Mouse (Mus musculus) thymus, adult 2 months (tissue): ENCODE measurements around the gene Cacnb2. TPM values are rescaled to one million over a fixed set of nuclear protein-coding genes. Genes with fewer than 3 reads are reported as not detected.

ENCODE experiments used
- DNase-seq: peaks from one replicate; pipeline ENCODE4 v3.0.0; 2021
- H3K27ac ChIP-seq: fragments of 200-500 bp; 2 replicates; pipeline ENCODE4 v1.5.1; 2012; ENCODE audit warnings: low read length, control low read depth; ENCODE audit not compliant: control insufficient read depth, insufficient read depth
- H3K27me3 ChIP-seq: fragments of 200-500 bp; 2 replicates; pipeline ENCODE4 v1.6.1; 2012; ENCODE audit warnings: mild to moderate bottlenecking, low read length, moderate library complexity, mixed read lengths; ENCODE audit not compliant: control insufficient read depth, insufficient read depth
- H3K36me3 ChIP-seq: fragments of 200-500 bp; 2 replicates; pipeline ENCODE4 v1.6.1; 2012; ENCODE audit warnings: mild to moderate bottlenecking, low read length, moderate library complexity; ENCODE audit not compliant: control insufficient read depth, insufficient read depth
- H3K4me1 ChIP-seq: fragments of 200-500 bp; replicated peaks from 2 replicates; pipeline ENCODE4 v1.6.1; 2012; ENCODE audit warnings: low read length; ENCODE audit not compliant: control insufficient read depth, insufficient read depth
- H3K4me3 ChIP-seq: fragments of 200-500 bp; 2 replicates; pipeline ENCODE4 v1.5.1; 2012; ENCODE audit warnings: mild to moderate bottlenecking, low read length, control low read depth, moderate library complexity; ENCODE audit not compliant: control insufficient read depth, insufficient read depth
- CTCF ChIP-seq: fragments of 200-500 bp; IDR thresholded peaks from 2 replicates; pipeline ENCODE4 v1.5.1; 2012; ENCODE audit warnings: mild to moderate bottlenecking, control low read depth, low read length, moderate library complexity, borderline replicate concordance; ENCODE audit not compliant: control insufficient read depth, poor library complexity, insufficient read depth; ENCODE audit errors: extremely low read depth
- POLR2A ChIP-seq: fragments of 200-500 bp; IDR thresholded peaks from 2 replicates; pipeline ENCODE4 v1.6.1; 2012; ENCODE audit warnings: mild to moderate bottlenecking, low read length, control low read depth, moderate library complexity; ENCODE audit not compliant: control insufficient read depth, poor library complexity, insufficient read depth; ENCODE audit errors: extremely low read depth
- WGBS: fragments of 180-500 bp; shearing (Covaris S2); methylation state at CpG from one replicate; pipeline ENCODE4 v1.1.7; 2018; 5-methylcytosine and 5-hydroxymethylcytosine counted together
- polyA plus RNA-seq: library from polyadenylated mRNA; depleted of rRNA; stranded (reverse); fragments of >200 nt; gene quantifications from 2 replicates; pipeline ENCODE4 v1.2.3, GENCODE M21; 2012

Cacnb2 gene
- polyA plus RNA-seq, 1 experiment = 1.6 TPM

- WGBS = 92% methylated on average over 6 of the region's 6 CpGs
- H3K4me1 ChIP-seq = no peaks in the 10 kb centered on the region
- no peaks in the 10 kb centered on the region for H3K36me3 ChIP-seq
- H3K27me3 ChIP-seq = no peaks in the 10 kb centered on the region
- H3K27ac ChIP-seq = no peak overlapping the region
- DNase-seq = no peak
- TF ChIP-seq CTCF (no peak), POLR2A (no peak)
- H3K4me3 ChIP-seq = no peak overlapping the region
Measured at GRCm38 (mm10) chr2:14807650-14808347, 204.9 kb downstream of the Cacnb2 start.

- Histone ChIP-seq H3K4me1 (no peaks in the 10 kb centered on the region), H3K4me3 (no peak overlapping the region), H3K36me3 (no peaks in the 10 kb centered on the region), H3K27ac (no peak overlapping the region), H3K27me3 (no peaks in the 10 kb centered on the region)
- DNase-seq = no peak
- no peak for TF ChIP-seq POLR2A
- no peak for TF ChIP-seq CTCF
Measured at GRCm38 (mm10) chr2:14814977-14815376, 212.1 kb downstream of the Cacnb2 start.

- no peak overlapping the region for H3K4me3 ChIP-seq
- no peak for DNase-seq
- TF ChIP-seq POLR2A (no peak), CTCF (no peak)
- H3K4me1 ChIP-seq = no peaks in the 10 kb centered on the region
- no peaks in the 10 kb centered on the region for H3K36me3 ChIP-seq
- H3K27ac ChIP-seq = no peak overlapping the region
- no peaks in the 10 kb centered on the region for H3K27me3 ChIP-seq
- 92% methylated on average over 1 of the region's 1 CpGs for WGBS
Measured at GRCm38 (mm10) chr2:14818651-14819050, 215.8 kb downstream of the Cacnb2 start.

- Histone ChIP-seq H3K4me1 (no peaks in the 10 kb centered on the region), H3K36me3 (no peaks in the 10 kb centered on the region), H3K4me3 (no peak overlapping the region), H3K27me3 (no peaks in the 10 kb centered on the region), H3K27ac (no peak overlapping the region)
- TF ChIP-seq POLR2A = no peak
- TF ChIP-seq CTCF = no peak
- 92% methylated on average over 2 of the region's 2 CpGs for WGBS
- no peak for DNase-seq
Measured at GRCm38 (mm10) chr2:14820946-14821345, 218.1 kb downstream of the Cacnb2 start.

- TF ChIP-seq POLR2A = no peak
- no peak for TF ChIP-seq CTCF
- H3K4me3 ChIP-seq = no peak overlapping the region
- no peak overlapping the region for H3K27ac ChIP-seq
- H3K4me1 ChIP-seq = no peaks in the 10 kb centered on the region
- DNase-seq = no peak
- H3K36me3 ChIP-seq = no peaks in the 10 kb centered on the region
- H3K27me3 ChIP-seq = no peaks in the 10 kb centered on the region
Measured at GRCm38 (mm10) chr2:14823105-14823504, 220.2 kb downstream of the Cacnb2 start.

- no peaks in the 10 kb centered on the region for H3K36me3 ChIP-seq
- H3K27ac ChIP-seq = no peak overlapping the region
- H3K27me3 ChIP-seq = no peaks in the 10 kb centered on the region
- no peaks in the 10 kb centered on the region for H3K4me1 ChIP-seq
- H3K4me3 ChIP-seq = no peak overlapping the region
- 86% methylated on average over 11 of the region's 11 CpGs for WGBS
- no peak for DNase-seq
- no peak for TF ChIP-seq CTCF
- TF ChIP-seq POLR2A = no peak
Measured at GRCm38 (mm10) chr2:14823816-14824348, 221.0 kb downstream of the Cacnb2 start.

- Histone ChIP-seq H3K36me3 (no peaks in the 10 kb centered on the region), H3K27ac (no peak overlapping the region), H3K4me1 (no peaks in the 10 kb centered on the region), H3K4me3 (no peak overlapping the region), H3K27me3 (no peaks in the 10 kb centered on the region)
- 97% methylated on average over 4 of the region's 4 CpGs for WGBS
- TF ChIP-seq CTCF (no peak), POLR2A (no peak)
- no peak for DNase-seq
Measured at GRCm38 (mm10) chr2:14825146-14825545, 222.3 kb downstream of the Cacnb2 start.

- Histone ChIP-seq H3K36me3 (no peaks in the 10 kb centered on the region), H3K27ac (no peak overlapping the region), H3K4me1 (no peaks in the 10 kb centered on the region), H3K27me3 (no peaks in the 10 kb centered on the region; the same call in 1 of the 2 replicates), H3K4me3 (no peak overlapping the region)
- no peak for DNase-seq
- WGBS = 82% methylated on average over 3 of the region's 3 CpGs
- TF ChIP-seq POLR2A = no peak
- no peak for TF ChIP-seq CTCF
Measured at GRCm38 (mm10) chr2:14829451-14829850, 226.6 kb downstream of the Cacnb2 start.
